Mouse (Mus musculus): ENCODE data around the gene Slc9a3.

Slc9a3 gene

DNA sequence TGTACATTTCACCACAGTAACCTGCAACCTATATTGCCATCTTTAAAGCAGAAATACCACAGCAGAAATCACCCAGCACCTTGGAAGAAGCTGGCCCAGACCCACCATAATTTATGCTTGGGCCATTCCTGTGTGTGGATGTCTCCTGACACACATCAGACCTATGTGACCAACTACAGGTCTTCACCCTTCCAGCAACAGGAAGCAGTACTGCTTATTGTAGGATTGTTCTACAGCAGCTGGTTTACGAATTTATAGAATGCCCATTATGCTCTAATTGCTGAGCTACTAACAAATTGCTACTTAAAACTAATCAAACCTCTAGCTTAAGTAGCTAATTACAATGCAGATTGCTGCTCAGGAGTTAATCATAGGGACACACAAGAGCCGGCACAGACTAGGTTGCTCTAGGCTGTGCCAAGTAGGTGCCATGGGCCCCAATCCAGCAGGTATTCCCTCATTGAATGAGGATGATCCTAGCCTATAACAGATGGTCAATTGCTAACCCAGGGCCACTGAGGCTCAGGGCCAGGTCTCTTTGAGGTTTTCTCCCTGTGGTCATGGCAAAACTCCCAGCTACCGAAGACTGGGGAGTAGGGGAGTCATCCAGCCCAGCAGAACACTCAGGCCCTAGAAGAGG, 24.8 kb downstream of the Slc9a3 start:
- DNase-seq (ENCODE audit: low spot score in 2 of 2), result no peak

DNA sequence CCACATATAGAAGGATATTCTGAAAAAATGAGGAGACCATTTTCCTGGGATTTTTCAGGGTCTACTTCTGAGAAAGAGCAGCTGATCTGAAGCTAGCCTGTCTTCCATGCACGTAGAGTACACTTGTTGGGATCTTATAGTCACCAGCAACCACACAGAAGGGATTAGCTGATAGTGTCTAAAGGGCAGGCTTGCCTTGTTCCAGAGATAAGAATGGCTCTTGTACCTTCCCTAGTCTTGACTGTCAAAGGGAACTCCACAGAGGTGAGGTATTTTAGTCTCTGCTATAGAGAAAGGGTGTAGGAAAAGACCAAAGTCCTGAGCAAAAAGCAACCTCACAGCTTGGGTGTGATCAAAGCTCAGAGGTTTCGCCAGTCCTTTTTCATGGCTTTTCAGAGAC, 26.1 kb downstream of the Slc9a3 start:
- DNase-seq (ENCODE audit: low spot score in 2 of 2), result no peak

DNA sequence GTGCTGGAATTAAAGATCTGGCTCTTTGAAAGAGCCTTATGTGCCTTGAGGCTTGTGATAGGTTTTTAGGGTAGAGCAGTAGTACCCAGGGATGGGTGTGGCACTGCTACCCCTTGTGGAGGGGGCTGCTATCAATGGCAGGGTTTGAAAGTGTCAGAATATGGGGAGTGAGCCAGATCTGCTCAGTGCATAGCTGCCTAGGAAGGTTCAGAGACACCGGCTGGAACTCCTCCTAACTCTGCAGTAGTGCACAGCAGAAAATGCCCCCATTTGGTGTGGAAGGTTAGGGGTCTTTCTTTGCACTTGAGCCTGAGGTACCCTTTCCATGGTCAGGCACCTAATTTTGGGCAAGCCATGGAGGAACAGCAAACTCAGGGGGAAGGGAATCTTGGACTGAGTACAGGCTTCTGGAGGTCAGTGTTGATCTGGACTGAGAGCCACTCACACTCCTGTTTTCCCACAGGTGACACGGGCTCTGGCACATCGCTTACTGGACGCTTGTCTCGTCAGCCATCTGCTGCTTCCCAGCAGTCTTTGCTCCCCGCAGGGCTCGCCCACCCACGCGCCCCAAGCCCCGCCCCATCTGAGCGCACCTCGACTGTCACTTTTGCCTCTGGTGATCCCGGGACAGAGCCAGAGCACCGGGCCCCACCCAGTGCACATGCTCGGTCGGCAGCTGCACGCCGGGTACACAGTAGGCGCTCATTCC, 45.2 kb downstream of the Slc9a3 start:
- DNase-seq (ENCODE audit: low spot score in 2 of 2), result peak in 1 of 2 experiments; percentile 31

DNA sequence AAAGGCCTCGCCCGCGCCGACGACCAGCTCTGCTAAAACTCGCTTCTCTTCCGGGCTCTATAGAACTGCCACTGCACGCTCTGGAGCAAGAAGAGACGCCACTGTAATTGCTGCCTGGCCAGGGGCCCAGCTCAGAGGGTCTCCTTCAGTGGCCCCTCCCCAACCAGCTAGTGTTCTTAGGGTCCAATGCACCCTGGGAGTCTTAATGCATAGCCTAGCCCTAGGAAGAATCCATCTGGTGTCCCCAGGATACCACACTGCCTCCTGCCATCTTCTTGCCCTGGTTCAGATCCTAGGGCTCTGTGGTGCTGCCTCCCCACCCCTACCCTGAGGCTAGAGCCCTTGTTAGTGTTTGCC, 45.8 kb downstream of the Slc9a3 start:
- peak in 1 of 2 experiments; percentile 33 for DNase-seq (ENCODE audit: low spot score in 2 of 2)

GRCm38 (mm10) chr13:74167492-74167891, 46.2 kb downstream of the Slc9a3 start:
- DNase-seq (ENCODE audit: low spot score in 2 of 2), result no peak

- DNase-seq (ENCODE audit: low spot score in 2 of 2), result no peak
Observed at GRCm38 (mm10) chr13:74169446-74170164, 48.3 kb downstream of the Slc9a3 start.

- no peak for DNase-seq (ENCODE audit: low spot score in 2 of 2)
Observed at GRCm38 (mm10) chr13:74172036-74172435, 50.8 kb downstream of the Slc9a3 start.

DNA sequence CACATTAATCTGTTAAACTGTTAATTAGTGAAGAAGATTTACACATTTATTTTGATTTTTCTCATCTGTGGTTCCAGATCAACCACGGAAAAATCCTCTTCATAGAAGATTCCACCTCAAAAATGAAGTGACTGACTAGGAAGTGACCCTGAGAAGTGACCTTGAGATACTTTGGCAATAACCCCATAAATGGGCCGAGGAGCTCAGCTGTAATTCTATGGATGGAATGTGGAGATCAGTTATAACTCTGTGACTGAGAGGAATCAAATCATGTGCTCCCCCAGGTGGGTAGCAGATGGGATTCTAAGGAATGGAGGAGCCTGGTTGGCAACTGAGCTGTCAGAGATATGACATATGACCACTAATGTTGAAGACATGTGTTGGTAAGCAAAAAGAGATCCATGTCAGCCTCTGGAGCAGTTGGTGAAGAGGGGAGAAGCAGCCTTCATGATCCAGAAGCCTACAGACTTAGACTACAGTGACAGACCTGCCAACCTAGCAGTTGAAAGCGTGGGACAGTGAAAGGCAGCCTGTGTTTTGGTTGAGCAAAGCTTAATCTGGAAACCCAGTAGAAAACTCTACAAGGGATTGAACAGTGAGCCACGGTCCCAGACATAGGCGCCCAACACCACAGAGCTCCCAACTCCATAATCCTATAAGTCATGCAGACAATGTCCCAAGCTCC, 61.9 kb downstream of the Slc9a3 start:
- no peak for DNase-seq (ENCODE audit: low spot score in 2 of 2)

GRCm38 (mm10) chr13:74192613-74193012, 71.4 kb downstream of the Slc9a3 start:
- DNase-seq (ENCODE audit: low spot score in 2 of 2), result no peak

- no peak for DNase-seq (ENCODE audit: low spot score in 2 of 2)
Observed at GRCm38 (mm10) chr13:74196451-74196850, 75.2 kb downstream of the Slc9a3 start.

GRCm38 (mm10) chr13:74208317-74208985, 87.2 kb downstream of the Slc9a3 start, which contains the start of gene Exoc3:
TSS of gene Exoc3 (minus strand) at chr13:74208732.
- peak; percentile 83 to 86 for DNase-seq (ENCODE audit: low spot score in 2 of 2)

GRCm38 (mm10) chr13:74208986-74209345, 87.7 kb downstream of the Slc9a3 start:
- no peak for DNase-seq (ENCODE audit: low spot score in 2 of 2)

DNA sequence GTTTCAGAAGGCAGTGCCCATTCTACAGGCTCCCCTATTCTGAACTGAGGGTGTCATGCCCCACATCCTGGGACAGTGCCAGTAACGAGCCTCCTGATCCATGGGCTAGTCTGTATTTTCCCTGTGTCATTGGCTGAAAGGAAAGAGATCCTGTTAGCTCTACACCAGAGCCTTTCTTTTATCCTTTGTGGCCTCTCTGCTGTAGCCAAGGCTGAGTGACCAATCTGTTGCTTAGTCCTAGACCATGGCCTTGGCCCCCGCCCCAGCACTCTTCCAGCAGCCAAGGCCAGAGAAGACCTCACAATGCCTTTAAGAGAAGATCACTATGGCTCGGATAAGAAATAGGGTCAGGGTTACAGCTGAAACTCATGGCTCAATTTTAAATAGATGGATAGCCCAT, 97.2 kb downstream of the Slc9a3 start:
- DNase-seq (ENCODE audit: low spot score in 2 of 2), result no peak

All from urinary bladder, adult 18-20 months (tissue).